In genomic region chr4:75263556-75264129, GRCm38 (mm10) we compare ENCODE assay signal across 18 mouse cellular contexts. TPM values are rescaled to one million over a fixed set of nuclear protein-coding genes. Genes with fewer than 3 reads are reported as not detected.
DNase-seq lines count a peak whose midpoint lies in the region; ATAC-seq and TF ChIP-seq lines count a peak whose summit lies in the region.
"Had no signal": no experiment of that assay in that cellular context is flagged by ENCODE, and none has a peak within 500 bp of the region (broad histone marks: within the 10 kb centered on the region; RNA-seq: fewer than 3 reads in every experiment).

No protein-coding gene starts in this region.

- no peak overlapping the region for H3K27ac ChIP-seq in midbrain, postnatal 0 days (ENCODE audit: low read depth, low read length)
- H3K27ac ChIP-seq in midbrain, embryonic 16.5 days (ENCODE audit: low read length) = no peak overlapping the region
- H3K27ac ChIP-seq: embryonic facial prominence, embryonic 13.5 days; limb, embryonic 13.5 days; liver, embryonic 13.5 days; neural tube, embryonic 13.5 days had no signal

- no peak overlapping the region for H3K4me2 ChIP-seq in midbrain, postnatal 0 days (ENCODE audit: low read depth, low read length, poor library complexity, severe bottlenecking)
- no peak overlapping the region for H3K4me2 ChIP-seq in midbrain, embryonic 16.5 days (ENCODE audit: low read length)
- H3K4me2 ChIP-seq: embryonic facial prominence, embryonic 13.5 days; limb, embryonic 13.5 days; liver, embryonic 13.5 days; midbrain, embryonic 11.5 days; neural tube, embryonic 13.5 days had no signal

- H3K9me3 ChIP-seq in midbrain, postnatal 0 days (ENCODE audit: low read length) = no peaks in the 10 kb centered on the region
- H3K9me3 ChIP-seq in midbrain, embryonic 16.5 days (replicated peaks; ENCODE audit: control insufficient read depth, low read length, poor library complexity, severe bottlenecking) = no peaks in the 10 kb centered on the region
- H3K9me3 ChIP-seq: embryonic facial prominence, embryonic 13.5 days; limb, embryonic 13.5 days; liver, embryonic 13.5 days; neural tube, embryonic 13.5 days had no signal

- DNase-seq in cerebellum, postnatal 36 days = peak; percentile 13 to 17
- DNase-seq in cerebellum, adult 18-20 months = no peak
- DNase-seq in midbrain, postnatal 0 days (ENCODE audit: low spot score) = peak; percentile 21
- DNase-seq in brain, embryonic 14.5 days (ENCODE audit: low read depth) = peak; percentile 84
- peak; percentile 51 for DNase-seq in layer of hippocampus, adult 9-11 months
- DNase-seq in urinary bladder, adult 2 months (ENCODE audit: low spot score) = no peak
- no peak for DNase-seq in gastrocnemius, adult 8-10 months (ENCODE audit: low spot score in 2 of 2)
- DNase-seq: gastrocnemius, postnatal 25 days; kidney, postnatal 36 days; liver, embryonic 13.5 days; right cerebral cortex, adult 18-20 months had no signal

- no peak overlapping the region for H3K4me3 ChIP-seq in midbrain, postnatal 0 days (ENCODE audit: low read depth, low read length)
- H3K4me3 ChIP-seq in midbrain, embryonic 16.5 days (ENCODE audit: low read depth, low read length) = no peak overlapping the region
- H3K4me3 ChIP-seq: embryonic facial prominence, embryonic 13.5 days; limb, embryonic 13.5 days; liver, embryonic 13.5 days; neural tube, embryonic 13.5 days had no signal

- no peaks in the 10 kb centered on the region for H3K36me3 ChIP-seq in midbrain, postnatal 0 days (ENCODE audit: insufficient read depth, low read length)
- no peaks in the 10 kb centered on the region for H3K36me3 ChIP-seq in midbrain, embryonic 16.5 days (ENCODE audit: control insufficient read depth, insufficient read depth, low read length)
- H3K36me3 ChIP-seq: embryonic facial prominence, embryonic 13.5 days; limb, embryonic 13.5 days; liver, embryonic 13.5 days; neural tube, embryonic 13.5 days had no signal

- no peak for TF ChIP-seq POLR2A in brain, embryonic 14.5 days (IDR thresholded peaks at IDR 0.05; ENCODE audit: borderline replicate concordance, extremely low read depth, insufficient read depth, insufficient read length, poor library complexity, severe bottlenecking)

- no peaks in the 10 kb centered on the region for H3K4me1 ChIP-seq in midbrain, postnatal 0 days (ENCODE audit: insufficient read depth, low read length)
- no peaks in the 10 kb centered on the region for H3K4me1 ChIP-seq in midbrain, embryonic 16.5 days (ENCODE audit: control insufficient read depth, insufficient read depth, low read length)
- H3K4me1 ChIP-seq: embryonic facial prominence, embryonic 13.5 days; limb, embryonic 13.5 days; neural tube, embryonic 13.5 days had no signal

- no peaks in the 10 kb centered on the region for H3K27me3 ChIP-seq in midbrain, postnatal 0 days (ENCODE audit: insufficient read depth, low read length)
- H3K27me3 ChIP-seq in midbrain, embryonic 16.5 days (ENCODE audit: control insufficient read depth, insufficient read depth, low read depth, low read length) = no peaks in the 10 kb centered on the region
- H3K27me3 ChIP-seq: embryonic facial prominence, embryonic 13.5 days; limb, embryonic 13.5 days; liver, embryonic 13.5 days; neural tube, embryonic 13.5 days had no signal

- ATAC-seq in midbrain, postnatal 0 days (ENCODE audit: low FRiP score) = no peak
- no peak for ATAC-seq in midbrain, embryonic 16.5 days
- ATAC-seq: hindbrain, embryonic 16.5 days; intestine, embryonic 16.5 days had no signal

- H3K9ac ChIP-seq in midbrain, postnatal 0 days (replicated peaks; ENCODE audit: low read length, poor library complexity, severe bottlenecking) = no peak overlapping the region
- no peak overlapping the region for H3K9ac ChIP-seq in midbrain, embryonic 16.5 days (ENCODE audit: low read depth, low read length)
- H3K9ac ChIP-seq: embryonic facial prominence, embryonic 13.5 days; limb, embryonic 13.5 days; liver, embryonic 13.5 days; neural tube, embryonic 13.5 days had no signal

- TF ChIP-seq CTCF in midbrain, postnatal 0 days (IDR thresholded peaks at IDR 0.05) = no peak
- no peak for TF ChIP-seq CTCF in brain, embryonic 14.5 days (IDR thresholded peaks at IDR 0.05; ENCODE audit: borderline replicate concordance, extremely low read depth, insufficient read depth, insufficient read length)

- WGBS in midbrain, postnatal 0 days = 85% methylated on average over 3 of the region's 3 CpGs
- WGBS in midbrain, embryonic 16.5 days = 87% methylated on average over 3 of the region's 3 CpGs

RNA-seq across cellular contexts. Expression of gene Dmac1, which starts 14.5 kb away (rescaled TPM):
- 54.4 and 56.4 TPM in 2 replicates for total RNA-seq in midbrain, postnatal 0 days (2014; rRNA removed)
- 81.7 and 86.1 TPM in 2 replicates for polyA plus RNA-seq in midbrain, postnatal 0 days (2015; fragmentation: Nextera tagmentation; extraction: Ambion mirVana)
- polyA plus RNA-seq in midbrain, embryonic 16.5 days (2015; fragmentation: Nextera tagmentation; extraction: Ambion mirVana) = 85.7 and 86.8 TPM in 2 replicates
- 59.7 and 93.0 TPM in 2 replicates for polyA plus RNA-seq in brain, embryonic 14.5 days (2012; rRNA removed)
- polyA plus RNA-seq in urinary bladder, adult 2 months (2012; rRNA removed) = 42.0 and 52.1 TPM in 2 replicates
- total RNA-seq in gastrocnemius, adult 8-10 months (2022) = 10 to 100 TPM; 40.1 to 56.1 (median 46.4) TPM

Comparison
In these comparisons a context has a peak if more than half of its experiments do, and no peak if none do; other contexts are left out.
1. DNase-seq: peak in cerebellum, postnatal 36 days (2 of 2), midbrain, postnatal 0 days (single experiment), brain, embryonic 14.5 days (single experiment) and layer of hippocampus, adult 9-11 months (single experiment); none in cerebellum, adult 18-20 months (0 of 2), urinary bladder, adult 2 months (single experiment) and gastrocnemius, adult 8-10 months (0 of 2).